Mouse (Mus musculus): ENCODE data around the gene Dmrt1. TPM values are rescaled to one million over a fixed set of nuclear protein-coding genes. Genes with fewer than 3 reads are reported as not detected.

Gene Dmrt1
- total RNA-seq, 1 experiment from 2014 or later = not detected

DNA sequence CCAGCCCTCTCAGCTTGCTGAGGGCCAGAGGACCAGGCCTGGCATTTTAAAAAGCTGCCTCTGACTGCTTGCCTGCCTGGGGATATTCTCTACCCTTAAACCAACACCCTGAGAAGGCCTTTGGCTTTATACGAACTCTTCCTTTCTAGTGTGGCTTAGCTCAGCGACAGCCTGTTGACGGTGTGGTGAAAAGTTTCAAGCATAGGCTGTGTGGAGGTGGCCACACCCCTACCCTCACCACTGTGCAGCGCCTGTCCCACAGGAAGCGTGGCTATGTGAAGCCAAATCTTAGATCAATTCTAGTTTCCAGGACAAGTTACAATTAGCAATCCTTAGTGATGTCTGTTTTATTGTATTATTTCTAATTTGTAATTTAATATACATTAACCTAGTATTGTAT, 44.9 kb downstream of the Dmrt1 start:
- ATAC-seq (ENCODE audit: extremely low read depth, insufficient number of reproducible peaks, low FRiP score, poor library complexity, severe bottlenecking) = peak; percentile 62; the same call in 1 of the 2 replicates

GRCm38 (mm10) chr19:25551053-25551452, 45.6 kb downstream of the Dmrt1 start:
- no peak for ATAC-seq (ENCODE audit: extremely low read depth, insufficient number of reproducible peaks, low FRiP score, poor library complexity, severe bottlenecking)

- ATAC-seq (ENCODE audit: extremely low read depth, insufficient number of reproducible peaks, low FRiP score, poor library complexity, severe bottlenecking) = no peak
These were observed 59.0 kb downstream of the Dmrt1 start for GRCm38 (mm10) chr19:25564430-25564829.

GRCm38 (mm10) chr19:25569778-25570177, 64.4 kb downstream of the Dmrt1 start:
- ATAC-seq (ENCODE audit: extremely low read depth, insufficient number of reproducible peaks, low FRiP score, poor library complexity, severe bottlenecking) = no peak

- ATAC-seq (ENCODE audit: extremely low read depth, insufficient number of reproducible peaks, low FRiP score, poor library complexity, severe bottlenecking) = no peak
These were observed 69.0 kb downstream of the Dmrt1 start for GRCm38 (mm10) chr19:25574431-25574830.

GRCm38 (mm10) chr19:25574981-25575814, 69.8 kb downstream of the Dmrt1 start:
- no peak for ATAC-seq (ENCODE audit: extremely low read depth, insufficient number of reproducible peaks, low FRiP score, poor library complexity, severe bottlenecking)

GRCm38 (mm10) chr19:25578358-25578757, 72.9 kb downstream of the Dmrt1 start:
- ATAC-seq (ENCODE audit: extremely low read depth, insufficient number of reproducible peaks, low FRiP score, poor library complexity, severe bottlenecking) = no peak

GRCm38 (mm10) chr19:25579440-25579839, 74.0 kb downstream of the Dmrt1 start:
- no peak for ATAC-seq (ENCODE audit: extremely low read depth, insufficient number of reproducible peaks, low FRiP score, poor library complexity, severe bottlenecking)

DNA sequence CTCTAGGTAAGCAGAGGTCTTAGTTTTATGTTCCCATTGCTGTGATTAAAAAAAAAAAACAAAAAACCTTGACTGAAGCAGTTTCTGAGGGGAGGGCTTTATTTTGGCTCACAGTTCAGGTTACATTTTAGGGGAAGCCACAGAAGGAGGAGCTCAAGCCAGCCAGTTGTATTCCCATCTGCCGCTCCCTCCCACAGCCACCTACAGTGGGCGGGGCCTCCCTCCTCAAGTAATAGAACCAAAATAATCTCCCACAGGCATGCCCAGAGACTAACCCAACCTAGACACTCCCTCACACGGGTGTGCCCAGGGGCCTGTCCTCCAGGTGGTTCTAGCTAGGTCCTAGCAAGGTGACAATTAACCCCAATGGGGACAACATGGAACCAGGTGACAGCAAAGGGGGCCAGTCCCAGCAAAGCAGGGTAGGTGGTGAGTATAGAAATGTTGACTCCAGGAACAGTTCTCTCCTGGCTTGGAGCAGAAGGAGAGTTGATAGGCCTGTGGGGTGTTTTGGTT, 92.4 kb downstream of the Dmrt1 start:
- no peak for ATAC-seq (ENCODE audit: extremely low read depth, insufficient number of reproducible peaks, low FRiP score, poor library complexity, severe bottlenecking)

DNA sequence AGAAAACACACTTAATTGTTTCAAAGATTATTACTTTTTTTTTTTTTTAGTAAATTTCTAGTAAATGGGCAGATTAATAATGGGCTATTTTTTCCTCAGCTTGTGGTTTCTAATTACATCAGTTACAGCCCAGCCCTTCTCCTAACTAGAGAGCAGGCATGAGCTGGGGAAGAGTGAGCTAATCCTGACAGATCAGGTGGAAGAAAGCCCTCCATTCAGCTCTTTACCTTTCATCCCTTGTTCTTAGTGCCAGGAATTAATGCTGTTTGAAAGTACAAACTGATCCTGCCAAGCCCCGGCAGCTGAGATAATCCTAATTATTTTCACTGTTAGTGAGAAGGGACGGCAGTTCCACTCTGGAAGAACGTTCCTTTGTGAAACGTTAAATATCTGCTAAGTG, 93.2 kb downstream of the Dmrt1 start:
- ATAC-seq (ENCODE audit: extremely low read depth, insufficient number of reproducible peaks, low FRiP score, poor library complexity, severe bottlenecking) = no peak

DNA sequence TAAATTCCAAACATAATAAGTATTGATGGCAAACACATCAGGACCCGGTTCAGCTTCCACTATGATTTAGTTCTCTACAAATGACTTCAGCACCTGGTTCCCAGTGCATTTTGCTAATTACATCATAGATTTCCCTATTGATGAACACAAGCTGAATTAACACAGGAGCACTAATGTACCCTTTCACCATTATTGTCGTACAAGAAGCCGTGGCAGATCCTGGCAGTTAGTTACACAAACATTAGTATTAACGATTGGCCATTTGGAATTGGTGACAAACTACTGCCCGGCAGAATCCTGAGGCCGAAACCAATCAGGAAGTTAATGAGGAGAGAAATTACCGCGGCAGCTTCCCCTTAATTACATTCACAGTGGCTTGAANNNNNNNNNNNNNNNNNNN, 96.5 kb downstream of the Dmrt1 start:
- no peak for ATAC-seq (ENCODE audit: extremely low read depth, insufficient number of reproducible peaks, low FRiP score, poor library complexity, severe bottlenecking)

DNA sequence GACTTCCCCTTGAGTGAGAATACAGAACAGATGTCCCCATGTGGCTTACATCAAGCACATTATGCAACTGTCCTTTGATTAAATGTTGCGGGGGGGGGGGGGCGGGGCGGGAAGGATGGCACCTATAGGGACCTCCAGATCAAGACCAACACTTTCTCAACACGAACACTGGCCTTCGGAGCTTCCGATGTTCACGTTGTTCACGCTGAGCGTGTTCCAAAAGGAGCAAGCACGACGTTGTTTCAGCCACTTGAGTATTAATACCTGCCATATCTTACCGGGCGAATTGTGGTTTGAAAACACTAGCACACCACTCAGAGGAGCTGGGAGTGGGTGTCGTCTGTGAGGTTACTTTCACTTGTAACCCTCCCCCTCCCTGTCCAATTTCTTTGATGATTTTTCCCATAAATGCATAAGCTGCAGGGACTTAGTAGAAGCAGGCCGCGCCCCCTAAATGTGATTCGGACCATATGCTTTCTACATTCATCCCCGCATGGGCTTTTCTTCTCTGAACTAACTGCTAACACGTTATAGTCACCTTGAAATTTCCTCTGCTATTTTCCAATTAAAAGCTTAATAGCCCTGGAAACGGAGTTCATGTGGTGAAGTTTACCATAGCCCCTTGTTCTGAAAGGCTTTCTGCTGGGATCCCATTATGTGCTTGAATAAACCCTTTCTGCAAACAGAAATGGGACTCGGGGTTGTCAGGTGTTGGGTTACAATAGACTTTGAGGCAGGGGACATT, 102.2 kb downstream of the Dmrt1 start:
- ATAC-seq (ENCODE audit: extremely low read depth, insufficient number of reproducible peaks, low FRiP score, poor library complexity, severe bottlenecking) = no peak

DNA sequence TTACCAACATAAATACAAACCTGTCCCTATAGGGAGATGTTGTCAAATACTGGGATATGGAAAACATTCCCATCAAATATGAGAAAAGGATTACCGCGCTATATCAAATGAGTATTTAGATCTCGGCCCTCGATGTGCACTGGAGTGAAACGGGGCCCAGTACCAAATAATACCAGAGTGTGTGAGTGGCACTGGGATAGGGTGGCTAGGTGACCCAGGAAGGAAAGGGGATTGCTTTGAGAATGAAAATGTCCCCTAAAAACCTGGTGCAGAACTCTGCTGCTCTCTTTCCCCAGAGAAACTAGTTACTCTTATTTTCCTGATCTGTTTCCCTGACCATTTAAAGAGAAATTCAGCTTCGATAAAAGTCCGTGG, 102.8 kb downstream of the Dmrt1 start:
- no peak for ATAC-seq (ENCODE audit: extremely low read depth, insufficient number of reproducible peaks, low FRiP score, poor library complexity, severe bottlenecking)

DNA sequence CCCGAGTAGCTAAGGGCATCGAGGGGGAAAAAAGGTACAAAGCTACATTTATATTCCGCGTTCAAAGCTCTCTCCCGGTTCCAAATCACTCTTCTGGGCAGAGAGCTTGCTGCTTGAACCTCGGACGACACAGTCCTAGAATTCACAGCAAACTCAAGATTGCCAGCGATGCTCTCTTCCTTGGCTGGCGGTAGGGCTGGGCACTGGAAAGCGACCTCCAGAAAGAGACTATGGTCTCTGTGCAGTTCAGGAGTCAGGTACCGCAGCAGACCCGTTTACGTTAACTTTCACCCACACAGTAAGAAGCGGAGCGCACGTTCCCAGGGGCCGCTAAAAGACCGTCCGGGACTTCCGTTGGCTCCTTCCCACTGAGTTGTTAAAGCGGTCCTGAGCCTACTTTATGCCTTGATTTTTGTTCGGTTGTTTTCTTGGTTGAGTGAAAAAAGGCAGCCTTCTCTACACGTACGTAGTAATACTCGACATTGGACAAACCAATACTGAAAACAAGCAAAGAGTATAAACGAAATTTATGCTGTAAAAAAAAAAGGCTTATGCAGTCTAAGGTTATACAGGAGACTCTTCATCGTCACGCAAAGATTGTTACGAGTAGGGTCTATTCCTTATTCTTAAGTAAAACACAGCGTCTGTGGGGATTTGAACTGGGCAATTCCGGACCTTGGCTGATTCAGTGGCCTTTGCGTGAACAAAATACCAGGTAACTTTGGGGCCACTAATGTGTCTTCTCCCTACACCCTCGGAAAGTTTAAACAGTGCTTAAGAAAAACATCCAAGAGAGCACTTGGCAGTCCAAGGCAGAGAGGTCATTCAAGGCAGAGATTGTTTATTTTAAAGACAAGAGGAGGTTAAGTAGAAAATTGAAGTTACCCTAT, 103.8 kb downstream of the Dmrt1 start:
- ATAC-seq (ENCODE audit: extremely low read depth, insufficient number of reproducible peaks, low FRiP score, poor library complexity, severe bottlenecking) = no peak

GRCm38 (mm10) chr19:25610015-25610410, 104.6 kb downstream of the Dmrt1 start, which contains the start of gene Dmrt3:
Gene Dmrt3 (plus strand): TSS chr19:25610301.
- no peak for ATAC-seq (ENCODE audit: extremely low read depth, insufficient number of reproducible peaks, low FRiP score, poor library complexity, severe bottlenecking)

DNA sequence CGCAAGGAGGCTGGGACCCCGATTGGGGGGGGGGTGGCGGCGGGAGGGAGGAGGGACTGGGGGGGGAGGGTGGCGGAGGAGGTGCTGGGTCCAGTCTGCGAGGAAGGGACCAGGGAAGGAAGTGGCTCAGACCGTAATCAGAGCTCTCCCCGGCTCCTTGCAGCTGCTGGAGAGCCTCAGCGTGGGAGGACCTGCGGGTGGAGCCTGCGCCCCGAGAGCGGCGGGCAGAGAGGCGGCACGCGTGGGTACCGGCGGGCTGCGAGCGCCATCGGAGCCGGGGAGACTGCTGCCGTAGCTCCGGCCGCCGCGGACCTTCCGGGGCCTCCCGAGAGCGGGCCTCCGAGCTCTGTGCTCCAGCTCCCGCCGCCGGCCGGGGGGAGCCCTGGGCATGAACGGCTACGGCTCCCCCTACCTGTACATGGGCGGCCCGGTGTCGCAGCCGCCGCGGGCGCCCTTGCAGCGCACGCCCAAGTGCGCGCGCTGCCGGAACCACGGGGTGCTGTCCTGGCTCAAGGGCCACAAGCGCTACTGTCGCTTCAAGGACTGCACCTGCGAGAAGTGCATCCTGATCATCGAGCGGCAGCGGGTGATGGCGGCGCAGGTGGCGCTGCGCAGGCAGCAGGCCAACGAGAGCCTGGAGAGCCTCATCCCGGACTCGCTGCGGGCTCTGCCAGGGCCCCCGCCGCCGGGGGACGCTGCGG, 105.1 kb downstream of the Dmrt1 start:
- peak; percentile 49; the same call in 1 of the 2 replicates for ATAC-seq (ENCODE audit: extremely low read depth, insufficient number of reproducible peaks, low FRiP score, poor library complexity, severe bottlenecking)

GRCm38 (mm10) chr19:25611116-25611515, 105.7 kb downstream of the Dmrt1 start:
- ATAC-seq (ENCODE audit: extremely low read depth, insufficient number of reproducible peaks, low FRiP score, poor library complexity, severe bottlenecking) = no peak
